Mouse (Mus musculus) thymus, adult 2 months (tissue): ENCODE data around the gene Ift172.

ENCODE experiments used
- CTCF ChIP-seq: fragments of 200-500 bp; IDR thresholded peaks from 2 replicates; pipeline ENCODE4 v1.5.1; 2012; ENCODE audit warnings: mild to moderate bottlenecking, control low read depth, low read length, moderate library complexity, borderline replicate concordance; ENCODE audit not compliant: control insufficient read depth, poor library complexity, insufficient read depth; ENCODE audit errors: extremely low read depth
- POLR2A ChIP-seq: fragments of 200-500 bp; IDR thresholded peaks from 2 replicates; pipeline ENCODE4 v1.6.1; 2012; ENCODE audit warnings: mild to moderate bottlenecking, low read length, control low read depth, moderate library complexity; ENCODE audit not compliant: control insufficient read depth, poor library complexity, insufficient read depth; ENCODE audit errors: extremely low read depth

- no peak for TF ChIP-seq POLR2A
- no peak for TF ChIP-seq CTCF
Observed at GRCm38 (mm10) chr5:31219070-31219469, 71.8 kb downstream of the Ift172 start.
